Mouse (Mus musculus): ENCODE results near the gene Trappc12.

Trappc12 gene

DNA sequence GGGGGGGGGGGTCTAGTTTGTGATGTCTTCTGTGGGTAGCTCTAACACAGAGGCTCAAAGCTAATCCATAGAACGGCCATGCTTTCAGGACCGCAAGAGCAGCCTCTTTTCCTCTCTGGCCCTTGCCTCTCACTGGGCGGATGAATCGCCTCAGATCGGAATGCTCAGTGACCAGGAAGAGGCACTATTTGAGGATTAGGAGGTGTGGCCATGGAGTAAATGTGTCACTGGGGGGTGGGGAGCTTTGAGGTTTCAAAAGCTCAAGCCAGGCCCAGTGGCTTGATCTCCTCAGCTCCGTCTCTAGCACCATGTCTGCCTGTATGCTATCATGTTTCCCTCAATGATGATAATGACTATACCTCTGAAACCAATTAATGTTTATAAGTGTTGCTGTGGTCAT is 61.3 kb downstream of the Trappc12 start:
- CTCF ChIA-PET: no interaction called here

GRCm38 (mm10) chr12:28686199-28686879 is 63.9 kb downstream of the Trappc12 start:
- CTCF ChIA-PET: no interaction called here

GRCm38 (mm10) chr12:28685771-28686170 is 64.5 kb downstream of the Trappc12 start:
- CTCF ChIA-PET: no interaction called here

DNA sequence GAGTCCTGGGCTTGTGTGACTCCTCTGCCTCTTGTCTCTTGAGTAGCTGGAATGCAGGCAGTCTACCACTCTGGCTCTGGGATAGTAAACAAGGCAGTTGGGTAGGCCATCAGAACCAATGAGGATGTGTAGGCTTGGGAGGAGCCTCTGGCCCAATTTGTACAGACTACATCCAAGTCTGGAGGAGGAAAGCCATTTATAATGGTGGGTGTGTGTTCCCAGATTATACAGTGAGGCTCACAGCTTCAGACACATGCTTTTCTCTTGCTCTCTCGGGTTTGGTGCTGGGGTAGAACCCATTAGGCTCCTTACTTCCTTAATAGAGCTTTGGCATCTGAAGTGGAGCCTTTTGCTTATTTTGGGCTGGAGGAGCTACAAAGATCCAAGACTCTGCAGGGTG is 65.6 kb downstream of the Trappc12 start:
- CTCF ChIA-PET: interaction anchor here (0.7 kb wide), 1 partner anchor 24 kb away, joined by 15 read pairs; no protein-coding TSS in a partner anchor

DNA sequence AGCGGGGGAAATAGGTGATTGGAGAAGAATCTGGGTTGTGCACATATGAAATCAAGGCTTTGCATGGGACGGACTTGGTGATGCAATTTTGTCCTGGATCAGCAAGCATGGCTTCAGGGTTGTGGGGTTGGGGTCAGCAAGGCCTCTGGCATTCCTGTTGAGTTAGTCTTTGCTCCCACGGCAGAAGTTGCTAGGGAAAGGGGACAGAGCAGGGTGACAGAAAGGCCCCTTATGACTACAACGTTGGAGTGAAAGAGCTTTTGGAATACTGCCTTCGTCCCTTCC is 74.4 kb downstream of the Trappc12 start:
- CTCF ChIA-PET: no interaction called here

DNA sequence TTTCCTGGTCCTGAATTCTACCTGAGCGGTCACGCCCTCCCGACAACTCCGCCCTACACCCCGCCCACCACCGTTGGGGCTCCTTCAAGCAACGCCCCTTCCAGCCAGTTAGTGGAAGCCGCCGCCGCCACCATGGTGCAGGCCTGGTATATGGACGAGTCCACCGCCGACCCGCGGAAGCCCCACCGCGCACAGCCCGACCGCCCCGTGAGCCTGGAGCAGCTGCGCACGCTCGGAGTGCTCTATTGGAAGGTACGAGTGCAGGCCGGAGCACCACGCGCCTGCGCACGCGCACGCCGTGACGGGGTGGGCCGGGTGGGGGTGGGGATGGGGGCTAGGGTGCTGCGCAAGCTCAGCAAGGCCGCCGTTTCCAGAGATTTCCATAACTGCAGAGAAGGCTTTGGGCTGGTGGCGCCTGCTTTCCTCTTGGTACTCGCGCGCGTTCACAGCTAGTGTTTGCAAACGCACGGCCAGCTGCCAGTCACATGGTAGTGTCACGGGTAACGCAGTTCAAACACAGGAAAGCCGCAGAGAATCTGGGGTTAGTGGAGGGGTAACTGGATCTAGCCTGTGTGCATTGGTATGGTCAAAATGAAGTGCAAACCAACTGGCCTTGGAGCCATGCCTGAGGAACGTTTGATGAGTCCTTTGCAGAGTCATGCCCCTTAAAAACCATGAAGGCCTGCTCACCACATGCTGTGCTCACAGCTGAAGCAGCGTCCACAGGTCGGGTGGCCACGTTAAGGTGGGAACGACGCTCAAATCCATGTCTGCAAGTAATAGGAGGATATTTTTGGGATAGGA is 74.9 kb downstream of the Trappc12 start, which contains the start of gene Adi1:
Adi1 (plus strand) TSS at position 111 of the 804 bp plus-strand sequence.
- CTCF ChIA-PET: no interaction called here

GRCm38 (mm10) chr12:28674038-28674720 is 76.1 kb downstream of the Trappc12 start:
- CTCF ChIA-PET: no interaction called here

- CTCF ChIA-PET: no interaction called here
Observed at GRCm38 (mm10) chr12:28667287-28667686, 83.0 kb downstream of the Trappc12 start.

- CTCF ChIA-PET: no interaction called here
Observed at GRCm38 (mm10) chr12:28666734-28667133, 83.5 kb downstream of the Trappc12 start.

DNA sequence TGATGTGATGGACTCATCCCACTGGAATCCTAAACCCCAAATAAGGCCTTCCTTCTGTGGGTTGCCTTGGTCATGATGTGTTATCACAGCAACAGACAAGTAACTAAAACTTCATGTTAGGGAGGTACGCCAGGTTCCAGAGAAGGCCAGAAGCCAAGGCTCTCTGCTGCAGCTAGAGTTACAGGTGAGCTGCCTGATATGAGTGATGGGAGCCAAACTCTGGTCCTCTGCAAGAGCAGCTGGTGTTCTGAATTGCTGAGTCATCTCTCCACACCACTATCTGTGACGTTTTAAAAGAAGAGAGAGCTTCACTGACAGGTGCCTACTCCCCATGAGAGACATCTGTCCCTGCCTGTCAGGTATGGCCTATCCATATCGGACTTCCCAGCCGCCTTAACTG is 87.6 kb downstream of the Trappc12 start:
- CTCF ChIA-PET: interaction anchor here (1.3 kb wide), 1 partner anchor 26 kb away, joined by 3 read pairs; no protein-coding TSS in a partner anchor

DNA sequence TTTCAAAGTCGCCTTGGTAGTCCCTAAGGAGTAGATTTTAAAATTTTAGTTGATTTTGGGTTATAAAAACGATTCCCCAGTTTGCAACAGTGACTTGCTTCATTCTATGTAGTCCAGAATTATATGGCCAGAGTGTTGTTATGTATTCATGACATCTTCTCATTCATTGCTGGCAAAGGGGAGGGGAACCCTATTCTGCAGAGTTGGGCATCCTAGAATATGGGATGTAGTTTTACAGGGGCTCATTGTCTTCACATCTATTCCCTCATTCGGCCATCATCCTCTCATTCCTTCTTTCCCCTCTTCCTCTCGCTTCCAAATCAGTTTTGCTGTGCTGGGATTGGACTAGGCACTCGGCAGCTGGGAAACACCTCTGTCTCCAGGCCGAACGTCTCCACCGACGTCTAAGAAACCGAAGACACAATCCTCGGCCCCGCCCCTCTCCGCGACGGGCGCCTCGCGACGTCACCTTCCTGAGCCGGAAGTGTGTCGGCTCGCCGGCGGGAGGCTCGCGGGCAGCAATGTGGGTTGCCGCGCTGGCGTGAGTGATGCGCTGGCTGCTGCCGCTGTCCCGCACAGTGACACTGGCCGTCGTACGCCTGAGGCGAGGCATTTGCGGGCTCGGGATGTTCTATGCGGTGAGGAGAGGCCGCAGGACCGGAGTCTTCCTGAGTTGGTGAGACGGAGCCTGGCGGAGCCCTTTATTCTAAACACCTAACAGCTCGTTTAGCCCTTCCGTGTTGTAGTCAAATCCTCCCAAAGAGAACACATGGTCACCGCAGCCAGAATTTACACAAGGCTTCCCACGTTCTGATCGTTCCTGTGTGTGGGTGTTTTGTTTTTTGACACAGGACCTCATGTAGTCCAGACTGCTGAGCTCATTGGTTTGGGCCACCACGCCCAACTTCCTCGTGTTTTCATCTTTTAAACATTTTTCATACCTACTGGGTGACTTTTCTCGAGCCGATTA is 100.8 kb downstream of the Trappc12 start, which contains the start of gene Rnaseh1:
Rnaseh1 (plus strand) TSS at position 462 of the 970 bp plus-strand sequence.
- CTCF ChIA-PET: no interaction called here
